Mouse (Mus musculus) lung, postnatal 36 days (tissue): ENCODE results near the gene Zfp536.

ENCODE experiments used
- DNase-seq: peaks from one replicate; pipeline ENCODE4 v3.0.0; 2022; ENCODE audit warnings: mixed read lengths

Gene Zfp536

DNA sequence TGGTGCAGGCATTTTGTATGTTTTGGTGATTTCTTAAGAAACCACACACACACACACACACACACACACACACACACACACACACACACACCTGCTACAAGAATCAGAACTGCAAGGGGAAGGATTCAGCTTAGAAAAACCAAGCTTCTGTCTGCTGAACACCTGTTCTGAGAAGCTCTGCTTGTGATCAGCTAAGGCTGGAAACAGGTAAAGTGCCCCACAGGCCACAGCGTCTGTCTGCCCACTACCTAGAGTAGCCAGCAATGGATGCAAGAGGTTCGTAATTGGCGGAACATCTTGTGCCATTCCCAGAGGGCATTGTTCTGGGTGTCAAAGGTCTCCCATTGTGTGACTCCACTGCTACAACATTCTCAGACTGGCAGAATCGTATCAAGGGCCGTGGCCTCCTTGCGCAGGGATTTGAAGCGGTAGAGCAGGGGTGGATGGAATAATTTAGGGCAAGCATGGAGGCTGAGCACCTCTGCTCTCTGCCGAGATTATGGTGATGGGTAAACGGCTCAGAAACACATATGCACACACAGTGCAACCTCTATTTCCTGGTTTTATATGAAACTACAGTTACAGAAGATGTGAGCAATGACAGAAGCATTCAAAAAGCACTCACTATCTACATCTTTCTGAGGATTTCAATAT lies 170.4 kb downstream of the Zfp536 start:
- DNase-seq: no peak

DNA sequence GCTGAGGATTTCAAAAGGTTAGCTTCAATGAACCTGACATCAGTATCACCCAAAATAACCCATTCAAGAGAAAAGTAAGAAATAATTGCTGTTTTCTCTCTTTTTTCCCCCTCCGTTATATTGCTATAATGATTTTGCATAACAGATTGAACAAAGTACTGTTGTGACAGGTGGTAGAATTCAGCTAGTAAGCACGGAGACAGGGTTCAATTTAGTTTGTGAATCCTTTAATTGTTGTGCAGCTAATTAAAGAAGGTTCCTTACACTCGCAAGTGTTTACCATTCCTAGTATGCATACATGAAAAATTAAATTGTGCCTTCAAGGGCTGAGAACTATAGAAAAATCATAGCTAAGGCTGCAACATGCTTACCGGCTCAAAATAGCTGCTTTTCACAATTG lies 173.1 kb downstream of the Zfp536 start:
- DNase-seq: no peak

DNA sequence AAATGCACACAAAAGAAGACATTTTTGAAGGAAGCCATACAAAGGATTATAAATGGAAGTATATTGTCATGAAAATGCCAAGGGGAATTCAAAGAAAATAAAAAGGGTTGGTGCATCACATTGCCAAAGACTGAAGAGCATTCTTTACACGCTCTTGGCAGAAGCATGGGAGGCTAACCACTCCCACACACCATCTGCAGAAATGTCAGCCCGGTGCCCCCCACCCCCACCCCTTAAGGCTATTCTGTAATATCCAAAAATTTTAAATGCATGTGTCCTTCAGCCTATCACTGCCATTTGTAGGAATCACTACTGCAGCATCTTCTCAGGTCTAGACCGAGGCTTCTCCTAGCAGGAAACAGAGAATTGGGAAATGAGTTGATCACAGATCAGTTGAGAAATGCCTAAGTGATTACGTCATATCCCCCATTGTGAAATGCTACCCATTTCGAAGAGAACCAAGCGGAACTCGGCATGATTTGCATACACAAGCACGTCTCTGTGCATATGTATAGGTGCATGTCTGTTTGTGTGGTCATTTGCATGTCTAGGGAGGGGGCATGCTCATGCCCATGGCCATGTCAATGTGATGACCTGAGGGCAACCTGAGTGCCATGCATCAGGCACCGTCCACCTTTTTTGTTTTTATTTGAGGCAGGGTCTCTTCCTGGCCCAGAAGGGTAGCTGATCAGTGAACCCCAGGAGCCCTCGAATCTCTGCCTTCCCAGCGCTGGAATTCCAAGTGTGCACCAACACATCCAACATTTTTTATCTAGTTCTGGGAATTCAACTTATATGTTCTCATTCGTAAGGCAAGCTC lies 179.0 kb downstream of the Zfp536 start:
- DNase-seq: peak; percentile 42

DNA sequence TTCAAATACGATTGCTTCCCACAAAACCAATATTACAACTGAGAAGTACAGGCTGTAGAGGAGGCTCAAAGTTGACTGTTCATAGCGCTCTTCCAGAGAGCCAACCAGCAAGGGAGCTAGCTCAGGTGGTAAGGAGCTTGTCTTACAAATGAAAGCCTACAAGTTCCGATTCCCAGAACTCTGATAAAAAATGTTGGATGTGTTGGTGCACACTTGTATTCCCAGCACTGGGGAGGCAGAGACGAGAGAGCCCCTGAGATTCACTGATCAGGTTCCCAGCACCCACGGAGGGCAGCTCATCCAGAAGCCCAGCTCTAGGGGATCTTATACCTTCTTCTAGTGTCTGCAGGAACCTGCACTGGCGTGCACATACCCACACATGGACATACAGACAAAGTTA lies 179.9 kb downstream of the Zfp536 start:
- DNase-seq: no peak

DNA sequence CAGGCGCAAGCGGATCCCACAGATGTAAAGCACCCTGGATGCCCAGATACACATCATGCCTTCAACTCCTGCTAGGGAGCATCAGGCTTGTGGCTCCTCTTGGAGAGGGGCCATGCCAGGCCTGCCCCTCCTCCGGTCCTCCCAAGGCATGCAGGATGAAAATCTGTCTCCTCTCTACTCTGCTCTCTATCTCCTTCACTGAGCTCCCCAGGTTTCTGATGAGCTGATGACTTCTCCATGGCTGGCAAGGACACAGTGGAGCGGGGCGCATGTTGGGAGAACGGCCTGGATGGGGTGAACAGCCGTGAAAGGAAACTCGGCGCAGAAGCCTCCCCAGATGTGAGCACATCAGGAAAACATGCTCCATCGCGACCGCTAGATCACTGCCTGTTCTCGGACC lies 186.7 kb downstream of the Zfp536 start:
- DNase-seq: no peak

DNA sequence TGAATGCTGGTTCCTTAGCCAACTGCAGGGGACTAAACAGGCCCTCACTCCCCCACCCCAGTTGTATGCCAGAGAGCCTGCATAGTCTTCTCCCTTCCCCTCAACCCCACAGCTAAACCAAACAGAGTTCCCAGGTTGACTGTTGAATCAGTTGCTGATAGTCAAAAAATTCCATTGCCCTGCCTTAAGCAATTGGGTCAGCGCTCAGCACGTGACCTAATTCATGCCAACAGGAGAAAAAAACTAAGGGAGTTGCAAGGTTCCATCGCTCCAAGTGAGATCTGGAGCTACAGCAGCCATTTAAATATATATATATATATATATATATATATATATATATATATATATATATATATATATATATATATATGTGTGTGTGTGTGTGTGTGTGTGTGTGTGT lies 192.2 kb downstream of the Zfp536 start:
- DNase-seq: no peak

DNA sequence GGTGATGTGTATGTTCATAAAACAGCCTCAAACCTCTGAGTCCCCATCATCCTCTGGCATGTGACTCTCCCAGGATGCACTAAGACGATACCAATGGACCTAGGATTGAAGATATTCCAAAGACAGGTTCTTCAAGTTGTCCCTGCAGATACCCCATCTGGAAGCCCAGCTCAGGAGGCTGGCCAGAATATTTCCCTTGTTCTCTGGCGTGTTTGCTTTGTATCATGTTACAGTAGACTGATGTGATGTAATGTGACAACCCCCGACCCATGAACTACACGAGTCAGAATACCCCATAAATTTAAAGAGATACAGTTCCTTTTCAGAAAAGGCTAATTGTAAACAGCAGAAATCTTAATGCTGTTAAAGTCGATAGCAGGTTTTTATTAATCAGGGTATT lies 192.9 kb downstream of the Zfp536 start:
- DNase-seq: no peak

DNA sequence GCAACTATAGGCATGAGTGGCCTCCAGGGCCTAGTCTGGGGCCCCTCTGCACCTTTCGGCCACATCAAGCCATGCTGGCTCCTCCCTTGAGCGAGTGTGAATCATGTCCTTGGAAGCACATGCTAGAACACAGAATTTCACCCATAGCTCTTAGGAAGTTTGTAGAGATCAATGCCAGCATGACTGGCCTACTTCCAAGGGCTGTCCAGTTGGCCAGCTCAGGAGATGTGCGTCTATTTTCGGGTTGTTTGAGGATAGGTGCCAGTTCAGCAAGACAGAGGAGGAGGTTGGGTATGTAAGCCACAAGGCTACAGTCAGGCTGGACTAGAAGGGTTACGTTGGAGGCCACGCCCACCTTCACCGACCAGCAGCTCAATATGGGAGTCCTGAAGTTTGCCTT lies 201.4 kb downstream of the Zfp536 start:
- DNase-seq: no peak

DNA sequence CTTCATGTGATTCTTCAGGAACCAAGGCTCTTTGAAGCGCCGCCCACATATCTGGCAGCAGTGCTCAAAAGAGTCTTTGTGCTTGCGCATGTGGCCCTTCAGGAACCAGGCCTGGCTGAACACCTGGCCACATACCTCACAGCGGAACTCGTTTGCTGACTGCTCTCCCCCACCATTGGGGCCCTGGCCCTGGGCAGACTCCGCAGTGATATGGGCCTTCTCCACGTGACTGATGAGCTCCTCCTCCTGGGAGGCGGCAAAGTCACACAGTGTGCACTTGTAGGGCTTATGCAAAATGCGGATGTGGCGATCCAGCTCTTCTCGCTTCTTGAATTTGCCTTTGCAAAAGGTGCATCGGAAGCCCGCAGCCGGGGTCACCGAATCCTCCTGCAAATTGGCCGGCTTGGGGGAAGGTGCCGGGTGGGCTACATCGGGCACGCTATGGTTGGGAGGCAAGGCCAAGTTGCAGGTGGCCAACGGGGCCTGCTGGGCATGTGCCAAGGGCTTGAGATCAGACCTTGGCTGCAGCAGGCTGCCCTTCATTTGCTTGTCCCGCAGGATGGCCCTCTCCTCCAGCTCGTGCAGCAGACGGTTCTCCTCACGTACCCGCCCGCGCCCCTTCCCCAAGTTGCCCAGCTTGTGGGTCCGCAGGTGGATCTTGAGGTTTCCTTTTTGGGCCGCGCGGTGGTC lies 204.5 kb downstream of the Zfp536 start:
- peak; percentile 5 for DNase-seq

DNA sequence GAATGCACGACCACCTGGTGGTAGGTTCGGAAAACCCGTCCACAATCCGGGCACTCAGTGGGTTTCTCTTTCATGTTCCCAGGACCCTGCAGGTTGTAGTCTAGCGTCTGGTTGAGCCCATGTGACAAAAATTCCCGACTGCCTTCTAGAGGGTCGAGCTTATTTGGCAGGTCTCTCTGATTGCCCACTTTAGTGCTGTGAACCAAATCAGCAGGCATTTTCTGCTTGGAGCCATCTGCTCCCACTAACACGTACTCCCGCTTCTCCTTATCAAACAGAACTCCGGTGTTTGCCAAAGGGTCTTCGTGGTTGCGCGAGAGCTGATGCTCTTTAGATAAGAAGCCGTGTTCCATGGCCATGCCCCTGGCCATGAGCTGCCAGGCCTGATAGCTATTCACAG lies 205.4 kb downstream of the Zfp536 start:
- no peak for DNase-seq

DNA sequence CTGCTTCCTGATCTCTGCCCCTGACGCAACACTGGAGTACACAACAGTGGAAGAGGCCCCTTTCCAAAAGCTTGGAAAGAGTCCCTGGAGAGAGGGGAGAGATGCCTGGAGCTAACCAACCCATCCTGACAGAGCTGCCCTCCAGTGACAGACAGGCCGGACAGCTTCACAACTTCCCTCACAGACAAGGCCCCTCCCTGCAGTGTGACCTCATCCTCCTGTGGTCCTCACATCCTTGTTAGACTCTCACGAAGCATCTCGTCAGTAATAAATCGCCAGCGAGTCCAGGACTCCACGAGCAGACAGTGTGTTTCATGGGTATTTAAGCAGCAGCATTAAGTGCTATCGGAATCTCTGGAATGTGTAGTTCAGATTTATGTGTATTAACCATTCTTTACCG lies 207.4 kb downstream of the Zfp536 start:
- no peak for DNase-seq

DNA sequence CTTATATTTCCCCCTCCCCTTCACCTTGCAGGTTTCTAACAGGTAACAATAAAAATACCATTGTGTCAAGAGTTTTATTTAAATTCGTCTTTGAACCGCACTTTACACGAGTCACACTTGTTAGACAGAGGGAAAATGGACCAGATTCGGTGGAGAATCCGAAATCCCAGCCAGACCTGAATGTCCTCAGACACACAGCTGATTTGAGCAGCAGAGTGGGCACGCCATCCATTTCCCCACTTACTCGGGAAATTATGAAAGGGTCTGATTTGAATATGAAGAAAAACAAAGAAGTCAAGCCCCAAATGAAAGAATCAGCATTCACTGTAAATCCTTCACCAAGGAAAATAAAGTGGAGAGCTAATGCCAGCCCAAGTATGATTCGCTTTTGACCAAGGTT lies 208.1 kb downstream of the Zfp536 start:
- no peak for DNase-seq

DNA sequence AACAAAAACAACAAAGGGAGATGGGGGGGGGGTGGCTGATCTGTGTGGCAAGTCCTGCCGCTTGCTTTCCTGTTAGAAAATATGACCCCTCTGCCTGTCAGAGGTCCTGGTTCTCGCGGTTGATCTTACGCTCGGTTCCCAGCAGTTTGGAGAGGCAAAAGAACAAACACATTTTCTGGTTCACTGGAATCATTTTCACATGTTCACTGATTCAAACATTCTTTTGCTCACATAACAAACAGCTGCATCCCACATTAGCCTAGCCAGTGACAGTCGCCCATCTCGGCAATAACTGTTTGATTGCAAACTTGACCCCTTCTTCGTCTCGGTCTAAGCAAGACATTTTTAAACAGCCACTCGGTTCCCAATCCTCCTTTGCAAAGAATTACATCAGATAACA lies 208.8 kb downstream of the Zfp536 start:
- DNase-seq: no peak

DNA sequence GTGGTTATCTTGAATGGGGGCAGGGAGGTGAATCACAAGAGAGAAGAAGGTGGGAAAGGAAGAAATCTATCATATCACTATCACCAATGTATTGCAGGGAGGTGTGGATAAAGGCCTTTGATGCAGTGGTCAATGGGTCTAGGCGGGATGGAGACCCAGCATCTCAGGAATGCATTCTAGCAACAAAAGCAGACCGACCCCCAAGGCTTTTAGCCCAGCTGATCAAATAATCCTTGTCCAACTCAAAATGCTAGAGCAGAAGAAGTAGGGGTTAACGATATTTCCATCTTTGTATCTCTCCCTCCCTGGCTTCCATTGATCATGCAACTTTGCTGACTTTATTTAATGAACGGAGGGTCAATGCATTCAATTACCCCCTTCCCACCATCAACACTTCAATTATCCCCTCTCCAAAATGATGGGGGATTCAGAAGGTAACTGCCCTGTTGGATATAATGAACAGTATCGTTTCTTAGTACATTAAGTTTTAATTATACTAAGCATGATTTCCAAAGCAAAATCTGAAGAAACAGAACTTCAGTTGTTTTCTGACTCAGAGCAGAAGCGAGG lies 209.5 kb downstream of the Zfp536 start:
- no peak for DNase-seq

DNA sequence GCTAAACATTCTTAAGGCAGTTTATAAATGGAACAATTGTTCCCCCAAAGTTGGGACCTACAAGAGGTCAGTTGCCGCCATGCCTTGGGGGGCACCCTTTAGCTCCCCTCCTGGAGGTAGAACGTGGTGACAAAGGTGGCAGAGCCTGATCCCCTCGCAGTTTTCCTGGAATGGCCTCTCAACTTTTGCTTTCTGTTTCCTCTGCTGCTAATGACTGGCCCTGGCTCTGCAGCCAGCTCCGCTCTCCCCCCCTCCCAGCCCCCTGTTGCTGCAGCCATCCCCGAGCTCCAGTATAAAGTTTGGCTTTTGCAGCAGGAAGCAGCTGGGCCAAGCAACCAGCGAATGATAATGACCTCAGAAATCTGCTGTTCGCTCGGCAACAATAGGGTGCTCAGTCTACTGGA lies 210.3 kb downstream of the Zfp536 start:
- peak; percentile 56 for DNase-seq

DNA sequence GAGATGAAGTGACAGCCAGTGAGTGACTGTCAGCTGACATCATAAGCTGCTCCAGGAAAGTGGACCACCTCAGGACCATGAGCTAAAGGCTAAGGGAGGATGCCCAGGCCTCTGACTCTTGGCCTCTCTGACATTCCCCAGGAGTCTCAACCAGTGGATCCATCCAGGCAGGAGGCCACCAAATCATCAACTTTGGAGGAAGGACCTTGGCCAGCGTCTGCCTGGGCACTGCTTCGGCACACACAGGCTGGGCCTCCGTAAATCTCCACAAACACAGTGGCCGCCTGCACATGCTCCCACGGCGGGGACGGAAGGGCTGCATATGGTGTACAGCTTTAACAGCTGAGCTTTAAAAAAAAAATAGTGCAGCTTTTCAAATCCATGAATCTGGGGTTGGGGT lies 210.9 kb downstream of the Zfp536 start:
- no peak for DNase-seq

DNA sequence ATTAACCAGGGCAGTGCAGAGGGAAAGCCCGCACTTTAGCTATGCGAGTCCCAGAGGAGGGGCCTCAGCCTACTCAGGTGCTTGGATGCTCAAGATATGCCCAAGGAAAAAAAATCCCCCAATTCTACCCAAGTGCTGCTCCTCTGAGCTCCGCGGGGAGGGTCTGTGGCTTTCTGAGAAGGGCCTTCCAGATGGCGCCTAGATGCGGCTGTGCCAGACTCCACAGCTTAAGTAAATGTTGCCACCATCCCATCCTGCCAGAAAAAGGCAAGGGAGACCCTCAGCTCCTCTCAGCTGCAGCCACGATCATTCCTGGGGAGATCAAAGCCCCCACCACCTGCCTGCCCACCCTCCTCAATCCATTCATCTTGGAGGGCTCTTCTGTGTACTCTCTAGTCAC lies 212.9 kb downstream of the Zfp536 start:
- no peak for DNase-seq

DNA sequence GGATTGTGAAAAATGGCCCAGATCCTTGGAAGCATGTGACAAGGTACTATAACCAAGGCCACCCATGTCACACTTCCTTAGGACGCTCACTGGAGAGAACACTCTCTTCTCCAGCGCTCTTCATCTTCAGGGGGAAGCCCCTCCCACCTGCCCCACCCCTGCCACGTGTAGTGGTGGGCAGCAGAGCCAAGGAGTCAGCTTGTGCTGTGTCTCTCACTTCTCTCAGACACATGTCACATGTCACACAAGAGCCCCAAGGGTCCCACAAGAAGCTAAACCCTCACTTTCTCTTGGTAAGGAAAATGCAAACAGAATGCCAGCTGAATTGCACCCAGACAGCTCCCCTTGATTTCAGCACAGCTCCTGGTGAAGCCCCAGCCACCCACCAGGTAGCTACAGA lies 213.6 kb downstream of the Zfp536 start:
- DNase-seq: no peak

DNA sequence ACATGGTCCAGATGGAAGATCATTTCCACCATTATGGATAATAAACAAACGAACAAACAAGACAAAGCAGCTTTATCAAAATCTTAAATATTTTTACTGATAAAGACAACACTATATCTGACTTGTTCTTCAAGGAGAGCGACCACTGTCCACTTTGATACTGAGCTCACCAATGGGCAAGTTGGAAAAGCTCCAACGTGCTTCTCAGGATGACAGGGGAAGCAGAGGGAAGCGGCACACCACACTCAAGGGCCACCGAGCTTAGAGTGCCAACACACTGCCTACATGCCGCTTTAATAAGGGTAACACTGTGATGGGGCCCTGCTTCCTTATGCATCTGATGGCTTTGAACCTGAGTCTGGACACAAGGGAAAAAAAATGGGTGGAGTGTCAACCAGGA lies 214.1 kb downstream of the Zfp536 start:
- DNase-seq: no peak

DNA sequence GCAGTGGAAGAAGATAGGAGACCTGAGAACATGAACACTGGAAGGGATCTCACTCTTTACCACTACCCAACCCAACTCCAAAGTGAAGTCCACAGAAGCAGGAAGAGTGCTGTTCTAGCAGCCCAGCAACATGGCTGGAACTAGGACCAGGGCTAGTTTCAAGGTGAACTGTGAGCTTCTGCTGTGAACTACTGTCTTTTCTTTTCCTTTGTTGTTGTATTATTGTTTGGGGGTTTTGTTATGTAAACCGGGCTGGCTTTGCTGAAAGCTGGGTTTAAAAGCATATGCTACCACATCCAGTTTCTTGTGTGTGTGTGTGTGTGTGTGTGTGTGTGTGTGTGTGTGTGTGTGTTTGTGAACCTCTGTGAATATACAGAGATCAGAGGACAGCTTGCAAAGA lies 216.6 kb downstream of the Zfp536 start:
- DNase-seq: no peak

DNA sequence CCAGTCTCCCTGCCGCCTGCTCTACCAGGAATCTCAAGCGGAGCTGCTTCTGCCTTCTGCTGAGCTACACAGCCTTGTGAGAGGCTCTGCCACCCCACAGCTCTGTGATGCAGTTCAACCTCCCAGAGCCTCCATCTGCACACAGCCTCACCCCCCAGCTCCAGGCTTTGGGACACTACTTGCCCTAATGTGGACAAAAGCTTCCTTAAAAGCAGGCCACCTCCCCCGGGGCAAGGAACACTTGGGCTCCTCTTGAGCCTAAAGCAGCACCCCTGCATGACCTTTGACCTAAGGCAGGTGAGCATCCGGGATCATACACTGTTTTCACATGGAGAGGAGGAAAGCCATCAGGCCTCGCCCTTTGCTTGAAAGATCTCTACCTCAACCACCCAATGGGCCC lies 219.0 kb downstream of the Zfp536 start:
- DNase-seq: no peak

DNA sequence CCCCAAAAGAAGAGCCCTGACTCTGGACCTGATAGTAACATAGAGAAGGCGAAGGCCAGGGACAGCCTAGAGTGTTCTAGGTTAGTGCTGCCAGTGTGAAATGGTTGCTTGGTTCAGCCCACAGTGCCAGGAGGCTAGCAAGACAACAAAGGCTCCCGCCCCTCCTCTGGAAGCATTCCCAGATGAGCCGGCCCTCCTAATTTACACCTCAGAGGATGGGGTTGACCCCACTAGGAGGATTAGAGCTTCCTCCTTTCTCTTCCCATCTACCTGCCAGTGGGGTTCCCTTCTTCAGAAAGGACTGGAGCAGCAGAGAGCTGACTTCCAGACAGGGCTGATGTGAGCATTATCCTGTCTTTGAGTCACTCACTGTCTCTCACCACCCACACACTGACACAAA lies 219.8 kb downstream of the Zfp536 start:
- no peak for DNase-seq

DNA sequence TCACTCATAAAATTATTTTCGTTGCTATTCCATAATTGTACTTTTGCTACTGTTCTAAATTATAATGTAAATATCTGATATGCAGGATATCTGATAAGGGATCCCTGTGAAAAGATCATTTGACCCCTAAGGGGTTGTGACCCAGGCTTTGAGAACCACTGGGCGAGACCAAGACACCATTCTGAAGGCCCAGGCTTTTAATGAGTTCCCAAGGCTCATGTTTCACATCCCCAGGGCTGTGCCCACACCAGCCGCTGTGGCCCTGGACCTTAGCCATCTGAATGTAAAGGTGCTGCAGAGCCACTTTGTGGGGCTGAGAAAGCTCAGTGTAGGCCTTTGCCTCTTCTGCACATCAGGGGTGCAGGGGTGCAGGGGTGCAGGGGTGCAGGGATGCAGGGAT lies 221.1 kb downstream of the Zfp536 start:
- DNase-seq: no peak

DNA sequence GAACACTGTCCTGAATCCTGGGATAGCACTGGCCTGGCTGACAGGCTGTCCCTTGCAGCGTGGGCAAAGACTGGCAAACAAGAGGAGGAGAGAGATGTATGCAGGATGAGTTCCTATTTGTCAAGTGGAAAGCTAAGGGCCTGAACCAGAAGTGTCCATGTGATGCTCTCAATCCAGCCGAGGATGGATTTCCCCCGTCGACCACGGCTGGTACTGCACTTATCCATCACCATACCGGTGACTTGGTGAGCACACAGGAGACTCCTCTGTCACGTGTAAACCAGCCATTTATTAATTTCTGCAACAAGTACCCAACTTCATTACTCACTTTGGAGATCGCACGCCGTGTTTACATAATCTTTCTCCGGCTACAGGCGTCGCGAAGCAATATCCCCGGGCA lies 224.6 kb downstream of the Zfp536 start:
- DNase-seq: no peak
